Comparison of ENCODE assay signal across 13 mouse cellular contexts in the genomic region with DNA sequence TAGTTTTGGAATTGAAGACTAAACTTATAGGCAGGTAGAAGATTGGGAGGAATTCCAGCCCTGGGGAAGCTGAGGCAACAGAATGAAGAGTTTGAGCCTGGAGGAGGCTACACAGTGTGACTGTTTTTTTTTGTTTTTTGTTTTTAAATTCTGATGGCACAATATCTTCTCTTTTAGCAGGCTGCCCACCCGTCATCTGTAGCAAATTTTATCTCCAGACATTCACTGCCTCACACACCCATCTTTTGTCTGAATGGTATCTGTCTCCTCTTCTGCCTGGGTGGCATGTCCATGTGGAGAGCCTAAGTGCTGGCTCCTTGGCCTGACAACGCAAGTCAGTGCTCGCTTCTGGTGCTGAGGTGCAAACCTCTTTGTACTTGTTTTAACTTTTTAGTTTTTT.
"Had no signal": no experiment of that assay in that cellular context is flagged by ENCODE, and none has a peak within 500 bp of the region (broad histone marks: within the 10 kb centered on the region; RNA-seq: fewer than 3 reads in every experiment).

No protein-coding gene starts in this region.

- H3K4me3 ChIP-seq: intestine, embryonic 15.5 days; liver, embryonic 13.5 days had no signal

- H3K27ac ChIP-seq: intestine, embryonic 15.5 days; liver, embryonic 13.5 days had no signal

- DNase-seq: kidney, adult 11 months; kidney, postnatal 10 days; kidney, postnatal 4 days; left cerebral cortex, postnatal 4 days; liver, embryonic 13.5 days; lung, adult 2 months; lung, postnatal 14 days; lung, postnatal 4 days; midbrain, embryonic 14.5 days; thymus, adult 18-20 months; thymus, postnatal 14 days; thymus, postnatal 4 days had no signal
